Mouse (Mus musculus) liver, embryonic 14.5 days (tissue): ENCODE measurements around the gene Fam117b. TPM values are rescaled to one million over a fixed set of nuclear protein-coding genes. Genes with fewer than 3 reads are reported as not detected.
A peak's percentile ranks its signal among the peaks of the same experiment; 100 is the strongest.

ENCODE experiments used
- ATAC-seq: fragments of 200-750 bp; cut with Nextera tagmentation; 2 replicates; pipeline ENCODE4 v1.8.0; 2017; ENCODE audit warnings: moderate number of reproducible peaks, mild to moderate bottlenecking, moderate library complexity; ENCODE audit not compliant: insufficient read depth
- DNase-seq, 3 experiments: peaks; one replicate each; pipeline ENCODE4 v3.0.0-alpha.2; 2012 to 2013; ENCODE audit warnings: low read depth in 3 of 3, low spot score in 3 of 3
- H3K27ac ChIP-seq: fragments of 300-500 bp; sonication (generic); 2 replicates; pipeline ENCODE4 v1.5.1; 2014; ENCODE audit warnings: moderate library complexity, mild to moderate bottlenecking, control low read depth, inconsistent platforms
- H3K27me3 ChIP-seq: fragments of 300-500 bp; sonication (generic); 2 replicates; pipeline ENCODE4 v1.6.1; 2014; ENCODE audit warnings: mild to moderate bottlenecking, low read length, moderate library complexity; ENCODE audit not compliant: control insufficient read depth, insufficient read depth
- H3K36me3 ChIP-seq: fragments of 300-500 bp; sonication (generic); replicated peaks from 2 replicates; pipeline ENCODE4 v1.6.1; 2014; ENCODE audit warnings: low read depth; ENCODE audit not compliant: control insufficient read depth, insufficient read depth
- H3K4me1 ChIP-seq, 2 experiments: fragments of 200-500 bp in 1 of 2; fragments of 300-500 bp in 1 of 2; sonication (generic) in 1 of 2; replicated peaks; 2 replicates each; pipeline ENCODE4 v1.6.1; 2012 to 2014; ENCODE audit warnings: antibody characterized with exemption in 1 of 2, inconsistent platforms in 1 of 2, low read length in 1 of 2; ENCODE audit not compliant: control insufficient read depth in 2 of 2, insufficient read depth in 2 of 2
- H3K4me2 ChIP-seq: fragments of 300-500 bp; sonication (generic); 2 replicates; pipeline ENCODE4 v1.6.1; 2014; ENCODE audit warnings: low read depth, mild to moderate bottlenecking, control low read depth, moderate library complexity
- H3K4me3 ChIP-seq, 2 experiments: fragments of 200-500 bp in 1 of 2; fragments of 300-500 bp in 1 of 2; sonication (generic) in 1 of 2; 2 replicates each; pipeline ENCODE4 v1.5.1; 2012 to 2014; ENCODE audit warnings: low read depth in 2 of 2, low read length in 2 of 2, mild to moderate bottlenecking in 2 of 2, control low read depth in 1 of 2, inconsistent platforms in 1 of 2, moderate library complexity in 1 of 2; ENCODE audit not compliant: insufficient read depth in 1 of 2
- H3K9ac ChIP-seq: fragments of 300-500 bp; sonication (generic); replicated peaks from 2 replicates; pipeline ENCODE4 v1.6.1; 2014; ENCODE audit warnings: mild to moderate bottlenecking, control low read depth, moderate library complexity
- H3K9me3 ChIP-seq: fragments of 300-500 bp; sonication (generic); 2 replicates; pipeline ENCODE4 v1.6.1; 2016; ENCODE audit warnings: low read length, mixed read lengths; ENCODE audit not compliant: control insufficient read depth
- CTCF ChIP-seq: IDR thresholded peaks from 2 replicates; pipeline ENCODE4 v1.5.1; 2016; ENCODE audit warnings: antibody characterized with exemption, low read depth, control low read depth
- EP300 ChIP-seq: IDR thresholded peaks from 2 replicates; pipeline ENCODE4 v1.6.1; 2016; ENCODE audit warnings: antibody characterized with exemption, low read depth
- whole genome bisulfite sequencing: fragments of 180-500 bp; shearing (Covaris S2); extraction: QIAGEN DNeasy Blood & Tissue Kit; methylation state at CpG from one replicate; pipeline ENCODE4 v1.1.7; 2014; ENCODE audit not compliant: insufficient replicate concordance; 5-methylcytosine and 5-hydroxymethylcytosine counted together
- polyA plus RNA-seq, 2 experiments: library from polyadenylated mRNA; depleted of rRNA in 1 of 2; stranded (reverse) in 1 of 2; unstranded in 1 of 2; fragments of >200 nt; fragmentation: Nextera tagmentation in 1 of 2; extraction: Ambion mirVana in 1 of 2; gene quantifications; 2 replicates each; pipeline versions ENCODE4 v1.2.1 to v1.2.3; 2012 to 2014

Gene Fam117b
- polyA plus RNA-seq, 2 experiments, result 2.6 to 2.8 TPM

GRCm38 (mm10) chr1:59997352-59997751, 84.5 kb downstream of the Fam117b start:
- H3K4me1 ChIP-seq, result peaks cover 0 to 2% of the 10 kb centered on the region in 2 experiments; a peak in 1 of 4 replicates
- H3K9ac ChIP-seq, result no peak overlapping the region
- 31% methylated on average over 5 of the region's 5 CpGs for WGBS
- H3K4me3 ChIP-seq, result no peak overlapping the region
- no peak for DNase-seq
- H3K4me2 ChIP-seq, result no peak overlapping the region
- TF ChIP-seq EP300 (no peak), CTCF (no peak)
- ATAC-seq, result no peak
- no peaks in the 10 kb centered on the region for H3K27me3 ChIP-seq
- no peaks in the 10 kb centered on the region for H3K9me3 ChIP-seq
- H3K27ac ChIP-seq, result no peak overlapping the region
- H3K36me3 ChIP-seq, result no peaks in the 10 kb centered on the region

DNA sequence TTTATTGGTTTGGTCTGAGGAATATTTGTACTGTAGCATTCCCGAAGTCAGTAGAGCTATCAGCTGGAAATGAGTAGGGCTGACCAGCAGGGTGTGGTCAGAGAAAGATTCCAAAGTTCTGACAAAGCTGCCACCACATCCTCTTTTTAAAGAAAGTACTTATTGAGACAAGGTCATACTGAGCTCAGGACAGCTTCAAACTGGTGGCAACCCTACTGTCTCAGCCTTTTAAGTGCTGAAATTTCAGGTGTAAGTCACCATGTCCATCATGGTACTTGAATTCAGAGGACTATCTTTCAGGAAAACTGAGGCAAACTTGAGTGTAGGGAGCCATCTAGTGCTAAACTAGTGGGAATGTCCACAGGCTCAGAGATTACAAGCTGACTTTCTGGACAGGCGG, 87.5 kb downstream of the Fam117b start:
- no peaks in the 10 kb centered on the region for H3K36me3 ChIP-seq
- no peak overlapping the region for H3K4me2 ChIP-seq
- no peak overlapping the region for H3K9ac ChIP-seq
- no peak for ATAC-seq
- H3K27ac ChIP-seq, result no peak overlapping the region
- H3K27me3 ChIP-seq, result no peaks in the 10 kb centered on the region
- TF ChIP-seq EP300 (no peak), CTCF (peak; percentile 40; the same call in 1 of the 2 replicates)
- 15% methylated on average over 2 of the region's 2 CpGs for WGBS
- H3K9me3 ChIP-seq, result no peaks in the 10 kb centered on the region
- H3K4me1 ChIP-seq, result peaks cover 0 to 2% of the 10 kb centered on the region in 2 experiments; a peak in 1 of 4 replicates
- DNase-seq, result no peak
- H3K4me3 ChIP-seq, result no peak overlapping the region

GRCm38 (mm10) chr1:60007337-60007736, 94.5 kb downstream of the Fam117b start:
- no peak for TF ChIP-seq CTCF
- no peak for TF ChIP-seq EP300
- H3K4me2 ChIP-seq, result no peak overlapping the region
- no peaks in the 10 kb centered on the region for H3K36me3 ChIP-seq
- no peak overlapping the region for H3K9ac ChIP-seq
- H3K4me1 ChIP-seq, result peaks cover 0 to 2% of the 10 kb centered on the region in 2 experiments; a peak in 2 of 4 replicates
- ATAC-seq (peak; percentile 72), DNase-seq (peak in 1 of 3 experiments; percentile 6)
- no peaks in the 10 kb centered on the region for H3K27me3 ChIP-seq
- no peak overlapping the region for H3K4me3 ChIP-seq
- no peaks in the 10 kb centered on the region for H3K9me3 ChIP-seq
- WGBS, result 42% methylated on average over 10 of the region's 10 CpGs
- H3K27ac ChIP-seq, result no peak overlapping the region

DNA sequence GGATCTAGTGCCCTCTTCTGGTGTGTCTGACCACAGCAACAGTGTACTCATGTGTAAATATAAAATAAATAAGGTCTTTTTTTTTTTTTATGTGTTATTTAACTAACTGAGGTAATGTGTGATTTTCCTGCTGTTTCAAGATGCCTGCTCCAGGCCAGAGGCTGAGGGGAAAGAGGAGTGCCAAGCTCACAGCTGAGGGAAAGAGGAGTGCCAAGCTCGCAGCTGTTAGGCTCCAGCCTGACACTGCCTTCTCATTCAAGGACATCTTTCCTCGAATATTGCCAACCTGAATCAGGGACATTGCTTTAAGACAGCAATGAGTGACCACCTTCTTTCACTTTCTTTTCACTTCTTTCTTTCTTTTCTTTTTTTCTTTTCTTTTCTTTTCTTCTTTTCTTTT, 95.9 kb downstream of the Fam117b start:
- no peak for TF ChIP-seq EP300
- no peak for TF ChIP-seq CTCF
- no peak for ATAC-seq
- DNase-seq, result no peak
- Histone ChIP-seq H3K4me1 (peaks cover 0 to 2% of the 10 kb centered on the region in 2 experiments; a peak in 2 of 4 replicates), H3K36me3 (no peaks in the 10 kb centered on the region), H3K27me3 (no peaks in the 10 kb centered on the region), H3K9ac (no peak overlapping the region), H3K9me3 (no peaks in the 10 kb centered on the region), H3K27ac (no peak overlapping the region), H3K4me2 (no peak overlapping the region), H3K4me3 (no peak overlapping the region)
- WGBS, result 67% methylated on average over 2 of the region's 2 CpGs

- DNase-seq, result no peak
- Histone ChIP-seq H3K4me3 (no peak overlapping the region), H3K9ac (no peak overlapping the region), H3K9me3 (no peaks in the 10 kb centered on the region), H3K36me3 (no peaks in the 10 kb centered on the region), H3K27me3 (no peaks in the 10 kb centered on the region), H3K27ac (no peak overlapping the region), H3K4me2 (no peak overlapping the region), H3K4me1 (peaks cover 3 to 19% of the 10 kb centered on the region in 2 experiments; a peak in 3 of 4 replicates)
- TF ChIP-seq CTCF, result no peak
- no peak for TF ChIP-seq EP300
- ATAC-seq, result no peak
- 82% methylated on average over 10 of the region's 10 CpGs for WGBS
Measured at GRCm38 (mm10) chr1:60013779-60014178, 101.0 kb downstream of the Fam117b start.
